Mouse (Mus musculus) kidney, embryonic 15.5 days (tissue): Measurements from ENCODE around the gene Hacd1. TPM values are rescaled to one million over a fixed set of nuclear protein-coding genes. Genes with fewer than 3 reads are reported as not detected.

Experiments used
- ATAC-seq: fragments of 200-750 bp; cut with Nextera tagmentation; replicated peaks from 2 replicates; pipeline ENCODE4 v1.8.0; 2017; ENCODE audit warnings: moderate TSS enrichment; ENCODE audit not compliant: low FRiP score
- H3K27ac ChIP-seq: fragments of 300-500 bp; sonication (generic); 2 replicates; pipeline ENCODE4 v1.5.1; 2015; ENCODE audit warnings: mild to moderate bottlenecking, inconsistent platforms
- H3K27me3 ChIP-seq: fragments of 300-500 bp; sonication (generic); 2 replicates; pipeline ENCODE4 v1.6.1; 2015; ENCODE audit warnings: inconsistent platforms
- H3K36me3 ChIP-seq: fragments of 300-500 bp; sonication (generic); 2 replicates; pipeline ENCODE4 v1.6.1; 2015; ENCODE audit warnings: inconsistent platforms
- H3K4me1 ChIP-seq: fragments of 300-500 bp; sonication (generic); 2 replicates; pipeline ENCODE4 v1.6.1; 2015; ENCODE audit warnings: inconsistent platforms
- H3K4me2 ChIP-seq: fragments of 300-500 bp; sonication (generic); 2 replicates; pipeline ENCODE4 v1.6.1; 2015; ENCODE audit warnings: moderate library complexity, mild to moderate bottlenecking, inconsistent platforms
- H3K4me3 ChIP-seq: fragments of 300-500 bp; sonication (generic); replicated peaks from 2 replicates; pipeline ENCODE4 v1.5.1; 2015; ENCODE audit warnings: mild to moderate bottlenecking, inconsistent platforms
- H3K9ac ChIP-seq: fragments of 300-500 bp; sonication (generic); 2 replicates; pipeline ENCODE4 v1.6.1; 2015; ENCODE audit warnings: mild to moderate bottlenecking, inconsistent platforms
- H3K9me3 ChIP-seq: fragments of 300-500 bp; sonication (generic); replicated peaks from 2 replicates; pipeline ENCODE4 v1.6.1; 2016; ENCODE audit warnings: inconsistent platforms
- WGBS: fragments of 180-500 bp; shearing (Covaris S2); methylation state at CpG from one replicate; pipeline ENCODE4 v1.1.7; 2015; ENCODE audit warnings: mixed read lengths; 5-methylcytosine and 5-hydroxymethylcytosine counted together
- polyA plus RNA-seq: library from polyadenylated mRNA; unstranded; fragments of >200 nt; fragmentation: Nextera tagmentation; extraction: Ambion mirVana; gene quantifications from 2 replicates; pipeline ENCODE4 v1.2.1, GENCODE M21; 2015

The Hacd1 gene
- polyA plus RNA-seq, 1 experiment from 2014 or later, result 60.1 TPM

DNA sequence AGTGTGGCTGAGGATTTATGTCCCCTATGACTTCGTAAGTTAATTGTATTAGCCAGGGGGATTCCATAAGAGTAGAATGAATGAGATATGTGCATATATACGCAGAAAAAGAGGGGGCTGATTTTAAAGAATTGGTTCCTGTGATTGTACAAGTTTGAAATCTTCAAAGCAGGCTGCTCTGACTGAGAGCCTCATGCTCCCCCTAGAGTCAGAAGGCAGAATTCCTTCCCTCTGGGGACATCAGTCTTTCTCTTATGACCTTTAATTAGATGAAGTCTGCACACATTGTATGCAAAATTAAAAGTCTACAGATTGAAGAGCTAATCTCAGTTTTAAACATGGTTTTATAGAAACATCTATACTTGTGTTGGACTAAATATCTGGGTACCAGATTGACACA, 117.8 kb downstream of the Hacd1 start:
- no peak for ATAC-seq
- H3K27ac ChIP-seq, result no peak overlapping the region
- 45% methylated on average over 2 of the region's 2 CpGs for WGBS

DNA sequence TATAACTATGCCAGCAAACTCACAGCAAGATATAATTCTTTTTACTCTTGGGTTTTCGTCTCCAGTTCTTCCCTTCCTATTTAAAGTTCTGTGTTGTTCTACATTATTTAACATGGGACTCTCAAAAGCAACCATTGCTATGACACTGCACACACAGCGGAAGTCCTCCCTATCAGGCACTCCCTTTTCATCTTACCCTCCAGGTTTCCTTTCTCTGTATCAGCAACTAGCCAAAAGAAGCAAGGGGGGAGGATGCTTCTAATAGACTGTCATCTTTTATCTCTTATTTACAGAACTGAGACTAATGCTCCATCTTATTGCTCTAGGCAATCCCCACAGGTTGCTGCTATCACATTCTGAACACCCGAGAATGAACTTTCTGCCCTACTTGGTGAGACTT, 120.6 kb downstream of the Hacd1 start:
- 80% methylated on average over 3 of the region's 3 CpGs for WGBS
- H3K4me2 ChIP-seq, result no peak overlapping the region
- no peaks in the 10 kb centered on the region for H3K27me3 ChIP-seq
- ATAC-seq, result no peak
- no peak overlapping the region for H3K27ac ChIP-seq
- no peak overlapping the region for H3K4me3 ChIP-seq
- H3K4me1 ChIP-seq, result no peaks in the 10 kb centered on the region
- no peak overlapping the region for H3K9ac ChIP-seq
- H3K9me3 ChIP-seq, result no peaks in the 10 kb centered on the region
- H3K36me3 ChIP-seq, result no peaks in the 10 kb centered on the region

More for the DNA sequence above, 117.8 kb downstream of the Hacd1 start:
- Histone ChIP-seq H3K4me1 (no peaks in the 10 kb centered on the region), H3K27me3 (no peaks in the 10 kb centered on the region), H3K9me3 (no peaks in the 10 kb centered on the region), H3K9ac (no peak overlapping the region), H3K36me3 (no peaks in the 10 kb centered on the region), H3K4me3 (no peak overlapping the region), H3K4me2 (no peak overlapping the region)

DNA sequence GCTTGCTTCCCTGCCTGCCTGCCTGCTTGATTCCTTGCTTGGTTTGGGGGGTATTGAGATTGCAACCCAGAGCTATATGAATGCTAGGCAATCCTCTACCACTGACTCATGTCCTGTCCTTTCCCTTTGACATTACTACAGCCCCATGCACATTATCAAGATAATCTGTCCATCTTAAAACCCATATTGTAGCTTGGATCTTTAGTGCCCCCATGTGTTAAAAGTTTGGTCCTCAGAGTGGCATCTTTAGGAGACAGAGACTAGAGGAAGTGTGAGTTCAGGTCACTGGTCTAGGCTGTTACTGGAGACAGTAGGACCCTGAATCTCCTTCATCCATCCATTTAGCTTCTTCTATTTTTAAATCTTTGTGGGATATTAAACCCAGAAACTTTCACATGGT, 123.7 kb downstream of the Hacd1 start:
- Histone ChIP-seq H3K36me3 (no peaks in the 10 kb centered on the region), H3K4me1 (no peaks in the 10 kb centered on the region), H3K27ac (no peak overlapping the region), H3K9me3 (no peaks in the 10 kb centered on the region), H3K9ac (no peak overlapping the region), H3K4me3 (no peak overlapping the region), H3K27me3 (no peaks in the 10 kb centered on the region), H3K4me2 (no peak overlapping the region)
- no peak for ATAC-seq

DNA sequence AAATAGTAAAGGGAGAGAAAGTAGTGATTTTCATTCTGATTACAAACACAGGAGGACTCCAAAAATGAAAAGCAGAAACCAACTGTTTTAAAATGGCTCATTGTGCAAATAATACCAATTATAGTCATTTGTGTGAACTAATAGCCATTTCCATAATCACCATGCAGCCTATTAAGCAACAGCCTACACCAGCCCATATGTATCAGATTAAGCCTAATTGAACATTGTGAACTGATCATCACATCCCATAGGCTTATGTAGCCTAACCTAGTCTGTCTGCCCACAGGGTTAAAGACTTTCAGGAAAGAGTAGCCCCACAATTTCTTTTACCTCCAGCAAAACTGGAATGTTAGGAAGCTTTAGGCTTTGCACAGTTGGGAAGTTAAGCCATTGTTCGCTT, 125.2 kb downstream of the Hacd1 start:
- ATAC-seq, result no peak
- WGBS, result 88% methylated on average over 1 of the region's 1 CpGs
- H3K4me3 ChIP-seq, result no peak overlapping the region
- H3K4me2 ChIP-seq, result no peak overlapping the region
- no peaks in the 10 kb centered on the region for H3K27me3 ChIP-seq
- H3K9ac ChIP-seq, result no peak overlapping the region
- no peak overlapping the region for H3K27ac ChIP-seq
- H3K9me3 ChIP-seq, result no peaks in the 10 kb centered on the region
- H3K36me3 ChIP-seq, result no peaks in the 10 kb centered on the region
- no peaks in the 10 kb centered on the region for H3K4me1 ChIP-seq

DNA sequence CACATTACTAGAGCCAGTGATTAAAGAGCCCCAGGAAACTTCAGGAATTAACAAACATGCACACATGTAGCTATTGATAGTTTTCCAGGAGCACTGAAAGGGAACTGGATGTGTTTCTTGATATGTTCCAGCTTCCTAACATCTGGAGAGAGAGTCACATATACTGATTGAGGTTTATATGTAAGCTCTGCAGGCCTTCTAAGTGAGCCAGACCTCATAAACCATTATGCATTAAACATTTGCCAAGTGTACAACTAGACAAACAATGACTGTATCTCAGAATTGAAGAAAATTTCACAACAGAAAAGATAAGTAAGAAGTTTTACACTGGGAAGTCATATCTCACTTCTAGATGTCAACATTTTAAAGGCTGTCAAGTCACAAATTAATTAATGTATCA, 167.4 kb downstream of the Hacd1 start:
- Histone ChIP-seq H3K4me1 (no peaks in the 10 kb centered on the region), H3K4me3 (no peak overlapping the region), H3K9ac (no peak overlapping the region), H3K27me3 (no peaks in the 10 kb centered on the region), H3K4me2 (no peak overlapping the region), H3K9me3 (no peaks in the 10 kb centered on the region), H3K27ac (no peak overlapping the region), H3K36me3 (no peaks in the 10 kb centered on the region)
- ATAC-seq, result no peak; the same call in 1 of the 2 replicates

DNA sequence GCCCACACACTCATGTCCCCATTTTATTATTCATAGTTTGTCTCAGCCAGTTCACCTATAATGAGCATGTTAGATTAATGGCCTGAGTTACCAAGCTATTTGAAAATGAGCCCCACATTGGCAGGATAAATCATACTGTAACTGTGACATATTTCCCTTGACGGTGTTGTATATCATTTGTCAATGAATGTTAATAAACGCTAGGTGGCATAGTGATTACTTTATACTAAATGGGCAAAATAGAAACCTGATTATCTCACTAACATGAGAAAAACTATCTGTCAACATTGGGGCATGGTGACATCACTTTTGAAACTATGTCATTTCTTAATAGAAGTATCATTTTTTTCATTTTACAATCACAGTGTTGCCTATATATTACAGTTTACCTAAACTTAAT, 198.5 kb downstream of the Hacd1 start:
- Histone ChIP-seq H3K9ac (no peak overlapping the region), H3K9me3 (no peaks in the 10 kb centered on the region), H3K27me3 (no peaks in the 10 kb centered on the region), H3K36me3 (no peaks in the 10 kb centered on the region), H3K27ac (no peak overlapping the region), H3K4me2 (no peak overlapping the region), H3K4me3 (no peak overlapping the region), H3K4me1 (no peaks in the 10 kb centered on the region)
- no peak for ATAC-seq
- 59% methylated on average over 2 of the region's 2 CpGs for WGBS

DNA sequence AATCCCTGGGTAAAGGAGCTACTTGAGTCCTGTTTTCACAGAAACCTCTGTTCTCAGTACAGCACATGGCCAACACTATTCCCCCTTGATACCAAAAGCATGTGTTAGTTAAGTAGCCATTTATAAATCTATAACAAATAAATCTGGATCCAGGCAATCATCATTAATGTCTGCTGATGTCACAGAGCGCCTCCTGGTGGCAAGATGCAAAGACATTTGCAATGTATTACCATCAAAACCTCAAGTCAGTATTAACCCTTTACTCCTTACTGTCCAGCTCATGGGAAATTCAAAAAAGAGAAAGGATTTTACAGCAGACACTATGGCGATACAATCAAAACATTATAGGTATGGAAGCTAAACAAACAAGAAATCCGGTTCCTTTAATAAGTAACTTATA, 200.4 kb downstream of the Hacd1 start:
- H3K36me3 ChIP-seq, result no peaks in the 10 kb centered on the region
- H3K9ac ChIP-seq, result no peak overlapping the region
- WGBS, result 66% methylated on average over 3 of the region's 3 CpGs
- no peak overlapping the region for H3K4me3 ChIP-seq
- no peak overlapping the region for H3K4me2 ChIP-seq
- ATAC-seq, result no peak
- H3K4me1 ChIP-seq, result no peaks in the 10 kb centered on the region
- H3K9me3 ChIP-seq, result no peaks in the 10 kb centered on the region
- no peak overlapping the region for H3K27ac ChIP-seq
- H3K27me3 ChIP-seq, result no peaks in the 10 kb centered on the region

DNA sequence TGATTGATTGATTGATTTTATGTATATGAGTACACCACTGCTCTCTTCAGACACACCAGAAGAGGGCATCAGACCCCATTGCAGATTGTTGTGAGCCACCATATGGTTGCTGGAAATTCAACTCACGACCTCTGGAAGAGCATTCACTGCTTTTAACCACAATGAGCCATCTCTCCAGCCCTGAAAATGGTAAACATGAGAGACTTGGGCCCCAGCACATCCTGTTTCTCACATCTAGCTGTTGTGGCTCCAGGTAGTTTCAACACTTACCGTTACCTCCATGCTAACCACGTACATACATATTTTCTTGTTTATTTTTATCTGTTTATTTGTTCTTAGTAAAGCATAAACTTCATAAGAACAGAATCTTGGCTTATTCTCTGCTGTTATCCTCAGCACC, 219.6 kb downstream of the Hacd1 start:
- H3K4me3 ChIP-seq, result no peak overlapping the region
- H3K4me1 ChIP-seq, result no peaks in the 10 kb centered on the region
- no peaks in the 10 kb centered on the region for H3K9me3 ChIP-seq
- ATAC-seq, result no peak
- 85% methylated on average over 3 of the region's 3 CpGs for WGBS
- no peaks in the 10 kb centered on the region for H3K36me3 ChIP-seq
- no peak overlapping the region for H3K9ac ChIP-seq
- no peaks in the 10 kb centered on the region for H3K27me3 ChIP-seq
- no peak overlapping the region for H3K27ac ChIP-seq
- no peak overlapping the region for H3K4me2 ChIP-seq

DNA sequence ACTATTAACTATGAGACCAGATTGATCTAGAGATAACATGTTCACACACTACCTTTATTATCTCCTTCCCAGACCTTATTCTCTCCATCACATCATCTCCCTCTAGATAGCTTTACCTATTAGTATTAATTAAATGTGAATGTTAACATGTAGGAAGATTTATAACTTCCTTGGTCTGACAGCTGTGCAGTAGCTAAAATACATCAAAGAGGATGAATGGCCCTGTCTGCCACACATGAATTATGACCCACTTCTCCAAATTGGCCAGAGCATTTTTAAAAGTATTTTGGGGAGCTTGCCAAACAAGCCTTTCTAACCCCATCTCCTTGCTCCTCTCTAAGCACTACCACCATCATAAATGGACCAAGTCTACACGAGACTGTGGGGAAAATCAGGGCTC, 220.9 kb downstream of the Hacd1 start:
- Histone ChIP-seq H3K27me3 (no peaks in the 10 kb centered on the region), H3K4me3 (no peak overlapping the region), H3K4me1 (no peaks in the 10 kb centered on the region), H3K9me3 (no peaks in the 10 kb centered on the region), H3K9ac (no peak overlapping the region), H3K36me3 (no peaks in the 10 kb centered on the region), H3K4me2 (no peak overlapping the region), H3K27ac (no peak overlapping the region)
- WGBS, result 46% methylated on average over 1 of the region's 1 CpGs
- peak; percentile 40; the same call in 1 of the 2 replicates for ATAC-seq

DNA sequence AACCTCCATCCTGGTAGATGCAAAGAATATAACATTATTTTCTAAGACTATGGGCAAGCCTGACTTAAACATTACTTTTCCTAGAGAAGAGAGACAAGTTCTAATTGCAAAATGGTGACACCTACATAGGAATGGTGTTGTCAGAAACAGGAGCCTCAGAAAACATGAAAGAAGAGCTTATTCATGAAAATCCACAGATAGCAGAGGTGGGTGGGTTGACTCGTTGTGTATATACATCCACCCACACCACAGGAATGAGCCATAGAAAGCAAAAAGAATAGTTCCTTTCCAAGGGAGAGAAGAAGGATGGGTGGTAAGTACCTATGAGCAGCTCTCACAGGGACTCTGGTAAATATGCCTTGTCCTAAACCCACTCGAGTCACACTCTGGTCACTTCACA, 239.3 kb downstream of the Hacd1 start:
- no peak overlapping the region for H3K9ac ChIP-seq
- no peak for ATAC-seq
- WGBS, result 83% methylated on average over 2 of the region's 2 CpGs

DNA sequence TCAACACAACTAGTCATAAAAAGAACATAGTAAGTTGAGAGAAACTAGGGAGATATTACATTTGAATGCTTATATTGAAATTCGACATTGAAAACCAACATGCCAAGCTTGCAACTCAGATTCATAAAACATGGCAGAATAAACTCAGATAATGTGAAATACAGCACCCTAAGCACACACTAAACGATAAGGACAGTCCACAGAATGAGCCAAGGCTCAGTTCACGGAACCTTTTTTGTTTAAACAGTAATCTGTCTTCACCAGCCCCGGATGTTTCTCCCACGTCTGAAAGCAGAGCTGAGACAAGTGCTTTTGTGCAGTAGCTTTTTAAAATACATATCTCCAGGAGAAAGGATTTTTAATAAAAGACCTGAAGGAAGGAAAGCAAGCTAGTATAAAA, 247.3 kb downstream of the Hacd1 start:
- no peaks in the 10 kb centered on the region for H3K4me1 ChIP-seq
- 57% methylated on average over 5 of the region's 5 CpGs for WGBS
- H3K9ac ChIP-seq, result no peak overlapping the region
- no peaks in the 10 kb centered on the region for H3K27me3 ChIP-seq
- no peak overlapping the region for H3K4me3 ChIP-seq
- no peaks in the 10 kb centered on the region for H3K36me3 ChIP-seq
- ATAC-seq, result no peak
- H3K27ac ChIP-seq, result no peak overlapping the region
- H3K9me3 ChIP-seq, result no peaks in the 10 kb centered on the region
- H3K4me2 ChIP-seq, result no peak overlapping the region

More for the DNA sequence above, 239.3 kb downstream of the Hacd1 start:
- no peak overlapping the region for H3K4me3 ChIP-seq
- no peaks in the 10 kb centered on the region for H3K36me3 ChIP-seq
- no peaks in the 10 kb centered on the region for H3K9me3 ChIP-seq
- H3K4me2 ChIP-seq, result no peak overlapping the region
- H3K4me1 ChIP-seq, result no peaks in the 10 kb centered on the region
- H3K27me3 ChIP-seq, result no peaks in the 10 kb centered on the region
- no peak overlapping the region for H3K27ac ChIP-seq

DNA sequence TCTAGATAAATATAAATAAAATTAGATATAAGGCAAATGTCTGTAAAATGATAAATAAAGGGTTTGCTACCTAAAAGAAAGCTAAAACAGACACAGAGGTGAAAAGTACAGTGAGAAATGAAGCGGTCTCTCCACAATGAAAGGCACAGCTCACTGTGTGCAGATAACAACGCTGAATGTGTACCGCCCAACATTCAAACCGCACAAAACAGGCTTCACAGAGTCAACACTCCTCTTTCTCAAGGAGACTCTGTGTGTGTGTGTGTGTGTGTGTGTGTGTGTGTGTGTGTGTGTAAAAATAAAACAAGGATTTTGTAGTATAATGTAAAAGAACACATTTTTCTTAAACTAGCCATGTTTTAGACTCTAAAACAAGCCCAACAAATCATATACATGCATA, 247.9 kb downstream of the Hacd1 start:
- ATAC-seq, result no peak
- Histone ChIP-seq H3K4me3 (no peak overlapping the region), H3K9me3 (no peaks in the 10 kb centered on the region), H3K4me1 (no peaks in the 10 kb centered on the region), H3K27ac (no peak overlapping the region), H3K36me3 (no peaks in the 10 kb centered on the region), H3K9ac (no peak overlapping the region), H3K4me2 (no peak overlapping the region), H3K27me3 (no peaks in the 10 kb centered on the region)
- WGBS, result 76% methylated on average over 4 of the region's 4 CpGs

DNA sequence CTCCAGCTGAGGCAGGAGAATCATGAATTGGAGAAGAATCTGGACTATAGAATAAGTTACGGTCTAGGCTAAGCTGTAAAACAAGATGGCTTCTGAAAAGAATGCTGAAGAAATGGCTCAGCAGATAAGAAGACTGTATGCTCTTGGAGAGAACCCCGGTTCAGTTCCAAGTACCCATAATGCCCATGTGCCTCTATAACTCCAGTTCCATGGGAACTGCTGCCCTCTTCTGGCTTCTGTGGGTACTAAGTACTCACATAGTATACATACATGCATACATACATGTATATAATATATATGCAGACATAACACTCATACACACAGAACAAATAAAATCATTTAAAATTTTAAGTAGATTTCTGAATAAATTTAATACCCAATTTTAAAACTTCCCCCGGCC, 249.8 kb downstream of the Hacd1 start:
- Histone ChIP-seq H3K4me3 (no peak overlapping the region), H3K27me3 (no peaks in the 10 kb centered on the region), H3K36me3 (no peaks in the 10 kb centered on the region), H3K9ac (no peak overlapping the region), H3K9me3 (no peaks in the 10 kb centered on the region), H3K27ac (no peak overlapping the region), H3K4me2 (no peak overlapping the region), H3K4me1 (no peaks in the 10 kb centered on the region)
- no peak for ATAC-seq
- 92% methylated on average over 3 of the region's 3 CpGs for WGBS
